Comparison of ENCODE assay signal across 8 mouse cellular contexts in genomic region chr4:44168816-44169215, GRCm38 (mm10).
DNase-seq lines count a peak whose midpoint lies in the region; ATAC-seq lines count a peak whose summit lies in the region.

No protein-coding gene starts in this region.

- 3% methylated on average over 7 of the region's 7 CpGs for WGBS in heart, embryonic 14.5 days
- 5% methylated on average over 7 of the region's 7 CpGs for WGBS in hindbrain, embryonic 10.5 days
- 5% methylated on average over 7 of the region's 7 CpGs for WGBS in midbrain, embryonic 12.5 days

- intact Hi-C loops in heart, postnatal 10 days (cut with DNase I): loop anchor here (1.0 kb wide), 1 partner anchor 64 kb away; the partner anchor contains the start of gene Rnf38

- H3K27me3 ChIP-seq in heart, embryonic 14.5 days (ENCODE audit: control insufficient read depth, insufficient read depth, low read length): no peaks in the 10 kb centered on the region
- no peaks in the 10 kb centered on the region for H3K27me3 ChIP-seq in hindbrain, embryonic 10.5 days (ENCODE audit: insufficient read depth, poor library complexity, severe bottlenecking)
- no peaks in the 10 kb centered on the region for H3K27me3 ChIP-seq in midbrain, embryonic 12.5 days

- H3K4me1 ChIP-seq in heart, embryonic 14.5 days (ENCODE audit: control insufficient read depth in 2 of 2, insufficient read depth in 2 of 2, low read length in 2 of 2): peaks cover 0 to 25% of the 10 kb centered on the region in 2 experiments; a peak in 2 of 4 replicates
- H3K4me1 ChIP-seq in hindbrain, embryonic 10.5 days (replicated peaks): peaks cover 42% of the 10 kb centered on the region
- peaks cover 22% of the 10 kb centered on the region for H3K4me1 ChIP-seq in midbrain, embryonic 12.5 days

- no peaks in the 10 kb centered on the region for H3K36me3 ChIP-seq in heart, embryonic 14.5 days (ENCODE audit: control insufficient read depth, insufficient read depth, low read length)
- H3K36me3 ChIP-seq in hindbrain, embryonic 10.5 days: no peaks in the 10 kb centered on the region
- no peaks in the 10 kb centered on the region for H3K36me3 ChIP-seq in midbrain, embryonic 12.5 days

- H3K9ac ChIP-seq in heart, embryonic 14.5 days (ENCODE audit: low read length): peak overlapping the region; percentile 71
- no peak overlapping the region for H3K9ac ChIP-seq in midbrain, embryonic 12.5 days (replicated peaks)

- H3K9me3 ChIP-seq in heart, embryonic 14.5 days (ENCODE audit: control insufficient read depth, low read length): no peaks in the 10 kb centered on the region
- H3K9me3 ChIP-seq in hindbrain, embryonic 10.5 days: no peaks in the 10 kb centered on the region
- no peaks in the 10 kb centered on the region for H3K9me3 ChIP-seq in midbrain, embryonic 12.5 days

- H3K4me2 ChIP-seq in heart, embryonic 14.5 days (ENCODE audit: low read length): peak overlapping the region; percentile 65
- H3K4me2 ChIP-seq in midbrain, embryonic 12.5 days (replicated peaks): peak overlapping the region; percentile 59

- peak overlapping the region in 1 of 2 experiments; percentile 56; a peak in 2 of 4 replicates for H3K4me3 ChIP-seq in heart, embryonic 14.5 days (ENCODE audit: control insufficient read depth in 1 of 2, insufficient read depth in 1 of 2, low read depth in 1 of 2, low read length in 2 of 2)
- H3K4me3 ChIP-seq in hindbrain, embryonic 10.5 days: peak overlapping the region; percentile 52
- no peak overlapping the region for H3K4me3 ChIP-seq in midbrain, embryonic 12.5 days

- peak overlapping the region in 1 of 2 experiments; percentile 75; a peak in 2 of 4 replicates for H3K27ac ChIP-seq in heart, embryonic 14.5 days (replicated peaks in 1 of 2; ENCODE audit: control insufficient read depth in 1 of 2, insufficient read depth in 1 of 2, low read depth in 2 of 2, low read length in 2 of 2)
- H3K27ac ChIP-seq in hindbrain, embryonic 10.5 days: no peak overlapping the region
- H3K27ac ChIP-seq in midbrain, embryonic 12.5 days (replicated peaks): no peak overlapping the region

- no peak for ATAC-seq in heart, embryonic 14.5 days (ENCODE audit: insufficient number of reproducible peaks, insufficient read depth, low FRiP score, low read depth)
- no peak for ATAC-seq in midbrain, embryonic 12.5 days (ENCODE audit: low FRiP score, low read depth)

- DNase-seq in heart, postnatal 10 days: no peak
- peak; percentile 12 for DNase-seq in ES-CJ7 (ENCODE audit: low read depth, low spot score)
- DNase-seq in hindbrain, embryonic 10.5 days (ENCODE audit: low spot score): no peak
- DNase-seq in ovary, postnatal 36 days (ENCODE audit: low spot score): no peak
- no peak for DNase-seq in gastrocnemius, adult 18-20 months (ENCODE audit: low spot score)
- DNase-seq in adrenal gland, postnatal 25 days: no peak
